Mouse (Mus musculus) T-helper 1 cell (primary cell): ENCODE data around the gene Mdfi.

Source experiments
- in situ Hi-C: fragments of 300-600 bp; cut with MboI, MseI; formaldehyde crosslinking; loops from one replicate; pipeline ENCODE4 v1.15.1; 2025; ENCODE audit warnings: high pct_unique_total_duplicates

Mdfi gene

GRCm38 (mm10) chr17:47767081-47767455 lies 67.4 kb downstream of the Mdfi start:
- in situ Hi-C loops = no loop called here

DNA sequence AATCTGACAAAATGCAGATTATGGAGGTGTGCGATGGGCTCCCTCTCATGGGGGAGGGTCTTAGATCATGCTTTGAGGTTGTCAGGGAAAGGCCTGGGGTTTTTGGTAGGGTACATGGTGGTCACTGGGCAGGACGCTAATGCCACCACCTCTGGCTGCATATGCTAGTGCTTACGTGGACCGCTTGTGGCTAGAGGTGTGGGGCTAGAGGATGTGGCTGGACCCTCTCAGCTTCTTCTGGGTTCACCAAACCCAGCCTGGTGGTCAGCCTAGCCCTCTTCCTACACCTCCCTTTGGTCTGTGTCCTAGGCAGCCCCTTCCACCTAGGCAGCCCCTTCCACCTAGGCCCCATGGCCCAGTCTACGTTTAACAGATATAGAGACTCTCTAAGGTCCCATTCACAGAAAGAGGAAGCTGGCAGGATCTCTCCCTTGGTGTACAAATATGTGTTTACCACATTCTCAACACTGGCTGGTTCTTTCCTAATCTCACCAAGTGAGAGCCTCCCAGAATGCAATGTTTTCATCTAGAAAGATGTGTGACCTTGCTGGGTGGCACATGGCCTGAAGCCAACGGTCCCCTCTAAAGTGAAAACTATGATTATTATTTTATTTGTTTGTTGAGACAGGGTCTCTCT lies 68.0 kb downstream of the Mdfi start:
- in situ Hi-C loops = no loop called here

DNA sequence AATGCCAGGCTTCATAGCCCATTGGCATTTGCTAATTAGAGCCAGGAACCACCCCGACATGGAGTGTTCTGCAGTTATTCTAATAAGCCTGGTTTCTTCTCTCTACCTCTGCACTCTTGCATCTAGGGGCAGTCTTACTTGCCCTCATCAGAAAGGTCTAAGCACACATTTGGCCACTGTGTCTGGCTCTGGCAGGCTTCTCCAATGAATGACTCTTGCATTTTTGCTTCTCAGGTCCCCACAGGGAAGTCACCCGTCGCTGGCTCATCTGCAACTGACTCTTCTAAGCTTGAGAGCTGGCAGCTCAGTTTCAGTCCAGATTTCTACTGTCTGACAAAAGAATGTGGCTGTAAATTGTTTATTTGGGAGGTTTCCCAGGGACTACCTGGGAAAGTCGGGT lies 68.5 kb downstream of the Mdfi start:
- in situ Hi-C loops = no loop called here
